Mouse (Mus musculus) embryonic facial prominence, embryonic 15.5 days (tissue): ENCODE measurements around the gene Pklr. TPM values are rescaled to one million over a fixed set of nuclear protein-coding genes. Genes with fewer than 3 reads are reported as not detected.
"Not testable (repeated sequence)": the region's sequence is repeated elsewhere in the genome, so short reads cannot be mapped to it uniquely, and the experiment has no call there.

ENCODE experiments used
- ATAC-seq: fragments of 200-750 bp; cut with Nextera tagmentation; 2 replicates; pipeline ENCODE4 v1.8.0; 2017; ENCODE audit warnings: low read depth, moderate TSS enrichment; ENCODE audit not compliant: insufficient number of reproducible peaks, low FRiP score, low TSS enrichment
- H3K27ac ChIP-seq: fragments of 300-500 bp; sonication (generic); replicated peaks from 2 replicates; pipeline ENCODE4 v1.5.1; 2015; ENCODE audit warnings: mild to moderate bottlenecking, inconsistent platforms
- H3K27me3 ChIP-seq: fragments of 300-500 bp; sonication (generic); 2 replicates; pipeline ENCODE4 v1.6.1; 2015; ENCODE audit warnings: inconsistent platforms
- H3K36me3 ChIP-seq: fragments of 300-500 bp; sonication (generic); 2 replicates; pipeline ENCODE4 v1.6.1; 2015; ENCODE audit warnings: mild to moderate bottlenecking, inconsistent platforms
- H3K4me1 ChIP-seq: fragments of 300-500 bp; sonication (generic); 2 replicates; pipeline ENCODE4 v1.6.1; 2015; ENCODE audit warnings: inconsistent platforms
- H3K4me2 ChIP-seq: fragments of 300-500 bp; sonication (generic); replicated peaks from 2 replicates; pipeline ENCODE4 v1.6.1; 2015; ENCODE audit warnings: mild to moderate bottlenecking, inconsistent platforms
- H3K4me3 ChIP-seq: fragments of 300-500 bp; sonication (generic); replicated peaks from 2 replicates; pipeline ENCODE4 v1.5.1; 2015; ENCODE audit warnings: mild to moderate bottlenecking, inconsistent platforms
- H3K9ac ChIP-seq: fragments of 300-500 bp; sonication (generic); 2 replicates; pipeline ENCODE4 v1.6.1; 2015; ENCODE audit warnings: inconsistent platforms
- H3K9me3 ChIP-seq: fragments of 300-500 bp; sonication (generic); replicated peaks from 2 replicates; pipeline ENCODE4 v1.6.1; 2016; ENCODE audit warnings: inconsistent platforms
- WGBS: fragments of 180-500 bp; shearing (Covaris S2); methylation state at CpG from one replicate; pipeline ENCODE4 v1.1.7; 2015; 5-methylcytosine and 5-hydroxymethylcytosine counted together
- polyA plus RNA-seq: library from polyadenylated mRNA; unstranded; fragments of >200 nt; fragmentation: Nextera tagmentation; extraction: Ambion mirVana; gene quantifications from 2 replicates; pipeline ENCODE4 v1.2.1, GENCODE M21; 2015

Pklr gene
- polyA plus RNA-seq, 1 experiment from 2014 or later = 0.15 TPM

DNA sequence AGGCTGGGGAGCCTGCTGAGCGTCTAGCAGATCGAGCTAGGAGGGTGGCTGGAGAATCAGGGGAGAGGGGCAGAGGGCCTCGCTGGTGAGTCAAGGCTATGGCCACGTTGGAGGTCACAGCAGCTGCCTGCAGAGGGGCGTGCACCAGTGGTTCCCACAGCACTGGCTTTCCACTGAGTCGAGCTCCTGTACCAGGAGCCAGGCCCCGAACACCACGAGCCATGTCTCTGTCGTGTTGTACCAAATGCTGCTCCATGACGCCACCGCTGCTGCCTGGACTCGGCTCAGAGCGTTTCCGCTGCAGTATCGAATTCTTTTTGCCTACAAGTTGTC lies 12.0 kb downstream of the Pklr start:
- Histone ChIP-seq H3K4me1 (peaks cover 9% of the 10 kb centered on the region; the same call in 1 of the 2 replicates), H3K27ac (no peak overlapping the region), H3K9me3 (no peaks in the 10 kb centered on the region), H3K4me2 (peak overlapping the region; percentile 66), H3K27me3 (peaks cover 37% of the 10 kb centered on the region), H3K36me3 (no peaks in the 10 kb centered on the region), H3K4me3 (peak overlapping the region; percentile 38), H3K9ac (no peak overlapping the region)
- ATAC-seq = no peak
- 10% methylated on average over 15 of the region's 15 CpGs for WGBS

DNA sequence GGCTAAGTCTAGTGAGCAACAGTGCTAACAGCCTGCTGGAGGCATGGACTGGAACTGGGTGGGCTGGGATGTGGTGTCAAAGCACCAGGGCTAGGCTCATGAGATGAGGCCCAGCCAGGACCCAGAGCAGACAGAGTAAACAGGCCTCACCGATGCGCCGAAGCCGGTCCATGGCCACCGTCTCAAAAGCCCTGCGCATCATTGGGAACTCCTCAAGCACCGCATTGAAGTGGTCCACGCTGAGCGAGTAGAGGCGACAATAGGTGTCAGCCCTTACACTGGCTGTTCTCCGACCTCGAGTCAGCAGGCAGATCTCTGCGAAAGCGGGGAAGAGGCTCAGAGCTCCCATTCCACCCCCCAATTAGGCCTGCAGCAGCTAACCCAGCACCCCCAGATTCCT lies 12.6 kb downstream of the Pklr start:
- no peak for ATAC-seq
- H3K36me3 ChIP-seq = no peaks in the 10 kb centered on the region
- H3K9me3 ChIP-seq = no peaks in the 10 kb centered on the region
- H3K4me1 ChIP-seq = peaks cover 9% of the 10 kb centered on the region; the same call in 1 of the 2 replicates
- 70% methylated on average over 14 of the region's 14 CpGs for WGBS
- H3K4me2 ChIP-seq = no peak overlapping the region
- no peak overlapping the region for H3K9ac ChIP-seq
- H3K27me3 ChIP-seq = peaks cover 37% of the 10 kb centered on the region
- no peak overlapping the region for H3K4me3 ChIP-seq
- no peak overlapping the region for H3K27ac ChIP-seq

DNA sequence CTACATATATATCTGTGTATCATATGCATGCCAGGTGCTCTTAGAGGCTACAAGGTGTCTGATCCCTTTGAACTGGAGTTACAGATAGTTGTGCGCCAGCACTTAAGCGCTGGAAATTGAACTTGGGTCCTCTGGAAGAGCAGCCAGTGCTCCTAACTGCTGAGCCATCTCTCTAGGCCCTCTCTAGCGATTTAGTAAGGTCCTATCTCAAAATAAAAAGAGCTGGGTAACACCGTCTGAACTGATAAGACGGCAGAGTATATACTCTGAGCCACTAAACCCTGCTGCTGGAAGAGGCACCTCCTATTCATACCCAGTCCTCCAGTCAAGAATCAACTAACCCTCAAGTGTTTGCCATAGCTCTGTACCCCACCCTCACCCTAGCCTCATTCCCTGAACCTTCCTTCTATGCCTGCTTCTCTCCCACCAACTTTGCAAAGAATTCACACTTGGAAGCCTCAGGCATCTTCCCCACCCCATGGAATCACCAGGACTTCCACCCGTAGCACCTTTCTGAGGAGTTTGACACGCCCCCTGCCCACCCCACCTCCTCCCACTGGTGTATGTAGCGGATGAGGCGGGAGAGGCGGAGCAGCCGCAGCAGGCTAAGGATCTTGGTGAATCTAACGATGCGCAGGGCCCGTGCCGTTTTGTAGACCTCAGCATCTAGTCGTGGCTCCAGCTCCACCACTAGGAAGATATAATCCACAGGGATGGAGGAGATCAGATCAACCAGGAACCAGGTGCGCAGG lies 16.3 kb downstream of the Pklr start:
- Histone ChIP-seq H3K4me3 (no peak overlapping the region), H3K9ac (no peak overlapping the region), H3K4me1 (peaks cover 9% of the 10 kb centered on the region; the same call in 1 of the 2 replicates), H3K4me2 (no peak overlapping the region), H3K36me3 (no peaks in the 10 kb centered on the region), H3K27ac (no peak overlapping the region), H3K27me3 (peaks cover 23% of the 10 kb centered on the region), H3K9me3 (no peaks in the 10 kb centered on the region)
- 63% methylated on average over 17 of the region's 17 CpGs for WGBS
- no peak for ATAC-seq

DNA sequence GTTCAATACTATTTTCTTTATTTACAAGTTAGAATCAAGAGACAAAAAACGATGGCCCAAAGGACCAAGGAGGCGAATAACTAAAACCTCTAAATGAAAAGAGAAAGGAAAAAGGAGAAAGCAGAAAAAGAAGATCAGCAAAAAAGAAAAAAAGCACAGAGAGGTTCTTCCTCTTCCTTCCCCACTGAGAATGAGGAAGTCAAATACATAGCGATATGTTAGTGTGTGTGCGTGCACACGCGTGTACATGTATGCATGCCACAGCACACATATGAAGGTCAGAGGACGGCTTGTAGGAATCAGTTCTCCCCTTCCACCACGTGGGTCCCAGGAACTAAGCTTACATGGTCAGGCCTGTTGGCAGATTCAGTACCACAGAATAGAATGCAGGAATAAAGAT lies 21.0 kb downstream of the Pklr start:
- Histone ChIP-seq H3K27ac (no peak overlapping the region), H3K27me3 (peaks cover 13% of the 10 kb centered on the region), H3K4me3 (no peak overlapping the region), H3K4me1 (peaks cover 21% of the 10 kb centered on the region), H3K4me2 (no peak overlapping the region), H3K9ac (no peak overlapping the region), H3K9me3 (no peaks in the 10 kb centered on the region), H3K36me3 (no peaks in the 10 kb centered on the region)
- ATAC-seq = no peak
- WGBS = 83% methylated on average over 8 of the region's 8 CpGs

DNA sequence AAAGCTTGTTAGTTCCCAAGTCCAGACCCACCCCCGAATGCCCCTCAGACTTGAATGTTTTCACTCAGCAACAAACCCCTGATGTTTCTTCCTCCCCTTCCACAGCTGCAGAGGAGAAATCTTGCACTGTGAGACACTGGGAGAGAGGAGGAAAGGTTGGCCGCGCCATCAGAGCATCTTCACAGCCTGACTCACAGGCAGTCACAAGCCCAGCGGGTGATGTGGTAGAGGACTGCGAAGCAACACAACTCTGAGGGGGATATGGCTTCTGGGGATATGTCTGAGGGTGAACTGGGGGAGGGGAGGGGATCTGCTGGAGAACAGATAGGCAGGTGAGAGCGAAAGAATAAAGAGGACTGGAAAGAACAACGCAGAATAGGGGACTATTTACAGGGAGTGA lies 22.7 kb downstream of the Pklr start:
- Histone ChIP-seq H3K27me3 (peaks cover 13% of the 10 kb centered on the region), H3K4me2 (peak overlapping the region; percentile 99; the same call in 1 of the 2 replicates), H3K36me3 (no peaks in the 10 kb centered on the region), H3K4me1 (peaks cover 22% of the 10 kb centered on the region), H3K4me3 (no peak overlapping the region), H3K27ac (no peak overlapping the region), H3K9ac (no peak overlapping the region), H3K9me3 (no peaks in the 10 kb centered on the region)
- no peak for ATAC-seq
- 15% methylated on average over 7 of the region's 7 CpGs for WGBS

DNA sequence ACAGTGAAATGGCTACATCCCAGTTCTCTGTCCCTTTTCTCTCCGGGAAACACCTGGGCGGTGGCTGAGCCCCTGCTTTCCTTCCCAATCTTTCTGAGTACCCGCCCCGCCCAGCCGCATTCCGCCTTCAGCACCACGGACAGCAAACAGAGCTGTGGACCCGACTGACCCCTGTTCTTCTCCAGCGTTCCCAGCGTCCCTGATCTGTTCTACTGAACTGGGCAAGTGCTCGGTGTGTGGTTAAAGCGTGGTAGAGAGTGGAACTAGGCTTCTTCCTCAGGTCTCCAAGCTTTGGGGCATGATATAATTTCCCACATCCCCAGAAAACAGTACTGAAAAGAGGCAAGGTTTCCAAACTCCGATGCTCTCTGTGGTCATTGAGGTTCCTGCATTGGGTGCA lies 23.3 kb downstream of the Pklr start:
- peaks cover 27% of the 10 kb centered on the region for H3K4me1 ChIP-seq
- H3K36me3 ChIP-seq = no peaks in the 10 kb centered on the region
- no peak for ATAC-seq
- H3K27me3 ChIP-seq = peaks cover 13% of the 10 kb centered on the region
- WGBS = 3% methylated on average over 13 of the region's 13 CpGs
- peak overlapping the region; percentile 99 for H3K4me2 ChIP-seq
- H3K27ac ChIP-seq = no peak overlapping the region
- peak overlapping the region; percentile 44; the same call in 1 of the 2 replicates for H3K9ac ChIP-seq
- peak overlapping the region; percentile 63 for H3K4me3 ChIP-seq
- no peaks in the 10 kb centered on the region for H3K9me3 ChIP-seq

DNA sequence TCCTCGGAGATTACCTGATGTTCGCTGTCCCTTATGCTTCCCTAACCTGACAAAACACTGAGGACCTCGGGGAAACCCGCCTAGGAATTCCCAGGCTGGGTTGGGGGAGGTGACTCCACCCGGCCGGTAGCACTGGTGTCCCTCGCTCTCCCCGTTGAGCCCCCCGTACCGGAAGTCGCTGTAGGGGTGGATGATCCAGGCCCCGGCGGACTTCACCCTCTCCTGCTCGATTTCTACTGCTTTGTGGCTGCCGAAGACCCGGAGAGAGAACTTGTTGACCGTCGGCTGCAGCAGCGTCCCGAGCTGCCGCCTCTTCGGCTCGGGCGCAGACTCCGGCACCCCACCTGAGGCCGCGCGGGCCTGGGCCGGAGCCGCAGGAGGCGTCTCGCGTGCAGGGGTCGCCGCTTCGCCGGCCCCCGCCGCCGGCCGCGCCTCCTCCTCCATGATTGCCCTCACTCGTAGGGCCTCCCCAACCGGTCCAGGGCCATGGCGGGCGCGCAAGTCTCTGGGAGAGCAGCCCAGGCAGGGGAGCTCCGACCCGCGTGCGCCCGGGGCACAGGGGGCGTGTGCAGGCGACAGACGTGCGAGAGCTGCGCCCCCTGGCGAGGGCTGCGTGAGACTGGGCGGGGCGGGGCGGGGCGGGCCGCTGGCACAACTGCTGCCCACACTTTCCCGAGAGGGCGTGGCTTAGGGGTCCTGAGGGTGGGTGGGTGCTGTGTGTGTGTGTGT lies 23.8 kb downstream of the Pklr start, which contains the start of gene Hcn3:
Gene Hcn3, minus strand, starts transcription at position 581 of the 729 bp plus-strand sequence.
- WGBS = under 1% methylated on average over 65 of the region's 66 CpGs
- Histone ChIP-seq H3K4me3 (peak within 1 kb of the TSS; percentile 63), H3K4me2 (peak within 1 kb of the TSS; percentile 99), H3K4me1 (peaks cover 28% of the 10 kb centered on the region), H3K9me3 (no peaks in the 10 kb centered on the region), H3K27ac (no peak within 1 kb of the TSS), H3K27me3 (peaks cover 13% of the 10 kb centered on the region), H3K9ac (peak within 1 kb of the TSS; percentile 44), H3K36me3 (no peaks in the 10 kb centered on the region)
- ATAC-seq = peak; percentile 75

DNA sequence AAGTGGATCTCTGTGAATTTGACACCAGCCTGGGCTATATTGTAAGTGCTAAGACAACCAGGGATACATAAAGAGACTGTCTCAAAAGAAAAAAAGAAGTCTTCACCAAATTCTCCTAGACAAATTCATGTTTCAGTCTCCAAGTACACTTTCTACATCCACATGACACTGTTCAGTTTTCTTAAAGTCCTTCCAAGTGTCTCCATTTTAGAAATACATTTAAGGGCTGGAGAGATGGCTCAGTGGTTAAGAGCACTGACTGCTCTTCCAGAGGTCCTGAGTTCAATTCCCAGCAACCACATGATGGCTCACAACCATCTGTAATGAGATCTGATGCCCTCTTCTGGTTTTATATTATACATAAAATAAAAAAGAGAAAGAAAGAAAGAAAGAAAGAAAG lies 25.3 kb downstream of the Pklr start:
- ATAC-seq, H3K9me3 ChIP-seq, H3K36me3 ChIP-seq, H3K4me2 ChIP-seq, H3K4me3 ChIP-seq, H3K27ac ChIP-seq, H3K9ac ChIP-seq: not testable (repeated sequence)
- H3K4me1 ChIP-seq = peaks cover 37% of the 10 kb centered on the region
- H3K27me3 ChIP-seq = peaks cover 13% of the 10 kb centered on the region

DNA sequence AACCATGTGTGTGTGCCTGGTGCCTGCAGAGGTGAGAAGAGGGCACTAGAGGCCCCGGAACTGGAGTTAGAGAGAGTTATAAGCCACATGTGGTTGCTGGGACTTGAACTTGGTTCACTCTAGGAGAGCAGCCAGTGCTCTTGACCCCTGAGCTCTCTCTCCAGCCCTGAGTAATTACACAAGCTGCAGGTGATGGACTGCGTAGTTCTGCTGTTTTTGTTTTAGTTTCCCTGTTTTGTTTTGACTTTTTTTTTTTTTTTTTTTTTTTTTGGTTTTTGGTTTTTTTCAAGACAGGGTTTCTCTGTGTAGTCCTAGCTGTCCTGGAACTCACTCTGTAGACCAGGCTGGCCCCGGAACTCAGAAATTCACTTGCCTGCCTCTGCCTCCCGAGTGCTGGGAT lies 25.8 kb downstream of the Pklr start:
- 84% methylated on average over 4 of the region's 4 CpGs for WGBS
- Histone ChIP-seq H3K4me1 (peaks cover 40% of the 10 kb centered on the region), H3K27ac (no peak overlapping the region), H3K9ac (no peak overlapping the region), H3K4me2 (no peak overlapping the region), H3K36me3 (no peaks in the 10 kb centered on the region), H3K4me3 (no peak overlapping the region), H3K9me3 (no peaks in the 10 kb centered on the region), H3K27me3 (peaks cover 13% of the 10 kb centered on the region)
- no peak for ATAC-seq

DNA sequence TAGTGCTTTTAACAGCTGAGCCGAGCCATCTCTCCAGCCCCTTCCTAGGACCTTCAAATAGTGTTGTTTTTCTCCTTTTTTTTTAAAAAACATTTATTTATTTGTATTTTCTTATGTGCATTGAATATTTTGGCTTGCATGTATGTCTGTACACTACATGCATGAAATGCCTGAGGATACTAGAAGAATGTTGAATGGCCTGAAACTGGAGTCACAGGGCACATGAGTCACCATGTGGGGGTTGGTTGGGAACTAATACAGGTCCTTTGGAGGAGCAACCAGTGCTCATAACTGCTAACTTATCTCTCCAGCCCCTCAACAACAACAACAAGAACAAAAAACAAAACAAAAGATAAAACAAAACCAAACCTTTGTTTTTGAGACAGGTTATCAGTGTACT lies 27.2 kb downstream of the Pklr start:
- H3K4me3 ChIP-seq = no peak overlapping the region
- peaks cover 11% of the 10 kb centered on the region for H3K27me3 ChIP-seq
- H3K9me3 ChIP-seq = no peaks in the 10 kb centered on the region
- peaks cover 40% of the 10 kb centered on the region for H3K4me1 ChIP-seq
- no peak overlapping the region for H3K4me2 ChIP-seq
- no peak overlapping the region for H3K9ac ChIP-seq
- WGBS = 76% methylated on average over 1 of the region's 1 CpGs
- no peak overlapping the region for H3K27ac ChIP-seq
- H3K36me3 ChIP-seq = peaks cover 7% of the 10 kb centered on the region; the same call in 1 of the 2 replicates
- no peak for ATAC-seq

DNA sequence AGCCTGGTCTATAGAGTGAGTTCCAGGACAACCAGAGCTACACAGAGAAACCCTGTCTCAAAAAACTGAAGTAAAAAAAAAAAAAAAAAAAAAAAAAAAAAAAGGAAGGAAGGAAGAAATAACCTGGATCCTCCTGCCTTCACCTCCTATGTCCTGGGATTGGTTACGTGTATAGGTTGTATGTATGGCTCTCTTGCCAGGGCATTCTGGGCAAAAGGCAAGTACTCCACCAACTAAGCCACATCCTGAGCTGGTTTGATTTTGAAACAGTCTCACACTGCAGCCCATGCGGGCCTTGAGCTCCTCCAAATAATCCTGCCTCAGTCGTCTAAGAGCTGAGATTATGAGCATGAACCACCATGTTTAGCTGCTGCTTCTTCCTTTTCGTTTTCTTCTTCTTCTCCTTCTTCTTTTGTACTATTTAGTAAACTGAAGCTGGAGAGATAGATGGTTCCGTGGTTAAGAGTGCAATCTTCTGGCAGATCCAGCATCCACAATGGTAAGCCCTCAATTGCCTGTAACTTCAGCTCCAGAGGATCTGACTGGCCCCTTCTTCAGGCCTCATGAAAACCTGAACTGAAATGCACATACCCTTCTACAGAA lies 27.8 kb downstream of the Pklr start:
- H3K27me3 ChIP-seq = peaks cover 6% of the 10 kb centered on the region
- peaks cover 37% of the 10 kb centered on the region for H3K4me1 ChIP-seq
- no peak overlapping the region; the same call in 1 of the 2 replicates for H3K9ac ChIP-seq
- peak overlapping the region; percentile 70 for H3K4me2 ChIP-seq
- ATAC-seq = no peak
- H3K27ac ChIP-seq = no peak overlapping the region; the same call in 1 of the 2 replicates
- WGBS = 73% methylated on average over 5 of the region's 5 CpGs
- peaks cover 13% of the 10 kb centered on the region for H3K36me3 ChIP-seq
- peak overlapping the region; percentile 89 for H3K4me3 ChIP-seq
- no peaks in the 10 kb centered on the region for H3K9me3 ChIP-seq
